Comparison of ENCODE assay signal across 26 mouse cellular contexts in genomic region chr6:8521231-8521630, GRCm38 (mm10). TPM values are rescaled to one million over a fixed set of nuclear protein-coding genes. Genes with fewer than 3 reads are reported as not detected.
A peak's percentile ranks its signal among the peaks of the same experiment; 100 is the strongest.
DNase-seq lines count a peak whose midpoint lies in the region; ATAC-seq and TF ChIP-seq lines count a peak whose summit lies in the region.
"Had no signal": no experiment of that assay in that cellular context is flagged by ENCODE, and none has a peak within 500 bp of the region (broad histone marks: within the 10 kb centered on the region; RNA-seq: fewer than 3 reads in every experiment).

No protein-coding gene starts in this region.

- TF ChIP-seq RAD21 in MEL (IDR thresholded peaks at IDR 0.05; ENCODE audit: low read depth, low read length), result no peak

- H3K4me1 ChIP-seq in liver, embryonic 11.5 days (replicated peaks; ENCODE audit: control insufficient read depth, insufficient read depth, low read length), result no peaks in the 10 kb centered on the region
- H3K4me1 ChIP-seq in MEL (ENCODE audit: control insufficient read depth in 1 of 2, insufficient read depth in 2 of 2, low read length in 2 of 2), result peaks cover 3 to 10% of the 10 kb centered on the region in 2 experiments
- H3K4me1 ChIP-seq in liver, embryonic 13.5 days (replicated peaks), result no peaks in the 10 kb centered on the region
- H3K4me1 ChIP-seq: forebrain, embryonic 13.5 days; heart, embryonic 10.5 days had no signal

- intact Hi-C loops in gastrocnemius, postnatal 36 days (cut with DNase I), result no loop called here

- peaks cover 3% of the 10 kb centered on the region for H3K79me2 ChIP-seq in MEL (ENCODE audit: control insufficient read depth, insufficient read depth, low read length, poor library complexity)

- no peak for DNase-seq in liver, embryonic 11.5 days (ENCODE audit: low spot score)
- no peak for DNase-seq in liver
- peak; percentile 36 for DNase-seq in MEL (ENCODE audit: low read depth, low spot score)
- DNase-seq in liver, embryonic 13.5 days, result no peak
- DNase-seq in gastrocnemius, postnatal 36 days, result no peak
- DNase-seq in gastrocnemius, adult 18-20 months (ENCODE audit: low spot score), result no peak
- DNase-seq: adrenal gland, adult 8-10 months; adrenal gland, postnatal 36 days; B cell, adult 2 months; cerebellum, adult 18-20 months; cerebellum, adult 9-10 months; cerebellum, postnatal 14 days; gastrocnemius, adult 2 months; gastrocnemius, postnatal 14 days; heart, adult 18-20 months; heart, postnatal 14 days; heart, postnatal 4 days had no signal

- no peak overlapping the region for H3K4me2 ChIP-seq in liver, embryonic 11.5 days
- no peak overlapping the region for H3K4me2 ChIP-seq in liver, embryonic 13.5 days
- H3K4me2 ChIP-seq: forebrain, embryonic 13.5 days; heart, embryonic 13.5 days; hindbrain, embryonic 14.5 days had no signal

- no peaks in the 10 kb centered on the region for H3K27me3 ChIP-seq in liver, embryonic 11.5 days (replicated peaks; ENCODE audit: control insufficient read depth, insufficient read depth, low read length)
- H3K27me3 ChIP-seq in MEL (ENCODE audit: control insufficient read depth in 1 of 2, insufficient read depth in 2 of 2, low read length in 2 of 2), result no peaks in the 10 kb centered on the region
- no peaks in the 10 kb centered on the region for H3K27me3 ChIP-seq in liver, embryonic 13.5 days
- H3K27me3 ChIP-seq: forebrain, embryonic 13.5 days; heart, embryonic 13.5 days had no signal

- TF ChIP-seq CTCF in MEL (IDR thresholded peaks at IDR 0.05 in 2 of 3, conservative IDR thresholded peaks at IDR 0.05 in 1 of 3; ENCODE audit: control insufficient read depth in 1 of 3, insufficient read depth in 1 of 3, low read depth in 2 of 3, low read length in 3 of 3, poor library complexity in 1 of 3, severe bottlenecking in 1 of 3), result peak in 1 of 3 experiments; percentile 2; a peak in 1 of 6 replicates

- no peak overlapping the region for H3K4me3 ChIP-seq in liver, embryonic 11.5 days (ENCODE audit: low read depth, low read length)
- no peak overlapping the region for H3K4me3 ChIP-seq in MEL (ENCODE audit: control insufficient read depth in 1 of 2, insufficient read depth in 1 of 2, low read depth in 2 of 2, low read length in 2 of 2)
- H3K4me3 ChIP-seq in liver, embryonic 13.5 days (replicated peaks), result no peak overlapping the region
- H3K4me3 ChIP-seq: forebrain, embryonic 10.5 days; forebrain, embryonic 13.5 days; gastrocnemius, adult 2 months; heart, embryonic 10.5 days; heart, embryonic 13.5 days had no signal

- no peaks in the 10 kb centered on the region for H3K9me3 ChIP-seq in liver, embryonic 11.5 days (ENCODE audit: control insufficient read depth, low read length)
- no peaks in the 10 kb centered on the region for H3K9me3 ChIP-seq in MEL (replicated peaks; ENCODE audit: insufficient read depth, low read length)
- H3K9me3 ChIP-seq in liver, embryonic 13.5 days (replicated peaks), result no peaks in the 10 kb centered on the region
- H3K9me3 ChIP-seq: forebrain, embryonic 10.5 days; forebrain, embryonic 13.5 days; heart, embryonic 10.5 days; heart, embryonic 13.5 days had no signal

- WGBS in liver, embryonic 11.5 days, result 87% methylated on average over 4 of the region's 4 CpGs
- WGBS in liver, embryonic 13.5 days (ENCODE audit: insufficient replicate concordance), result 73% methylated on average over 4 of the region's 4 CpGs

- no peak overlapping the region for H3K9ac ChIP-seq in liver, embryonic 11.5 days (ENCODE audit: low read depth, low read length)
- H3K9ac ChIP-seq in MEL (ENCODE audit: control insufficient read depth, low read depth, low read length, poor library complexity, severe bottlenecking), result no peak overlapping the region
- H3K9ac ChIP-seq in liver, embryonic 13.5 days, result no peak overlapping the region
- H3K9ac ChIP-seq: forebrain, embryonic 13.5 days; heart, embryonic 13.5 days; hindbrain, embryonic 14.5 days had no signal

- TF ChIP-seq POLR2A in MEL (IDR thresholded peaks at IDR 0.05; ENCODE audit: control insufficient read depth in 1 of 2, insufficient read depth in 1 of 2, low read depth in 1 of 2, low read length in 2 of 2, poor library complexity in 1 of 2), result no peak

- peak in 1 of 2 experiments; percentile 37; a peak in 2 of 4 replicates for TF ChIP-seq EP300 in MEL (IDR thresholded peaks at IDR 0.05; ENCODE audit: low read depth in 1 of 2, low read length in 2 of 2)

- no peak overlapping the region for H3K27ac ChIP-seq in liver, embryonic 11.5 days (ENCODE audit: low read depth, low read length)
- H3K27ac ChIP-seq in MEL (ENCODE audit: control insufficient read depth, low read depth, low read length), result no peak overlapping the region
- no peak overlapping the region for H3K27ac ChIP-seq in liver, embryonic 13.5 days
- H3K27ac ChIP-seq: forebrain, embryonic 10.5 days; forebrain, embryonic 13.5 days; gastrocnemius, adult 2 months; heart, embryonic 10.5 days; heart, embryonic 13.5 days; hindbrain, embryonic 14.5 days; hindbrain, postnatal 0 days had no signal

- H3K36me3 ChIP-seq in liver, embryonic 11.5 days (ENCODE audit: control insufficient read depth, insufficient read depth, low read length), result no peaks in the 10 kb centered on the region
- peaks cover 0 to 13% of the 10 kb centered on the region in 2 experiments; a peak in 3 of 4 replicates for H3K36me3 ChIP-seq in MEL (ENCODE audit: control insufficient read depth in 1 of 2, insufficient read depth in 2 of 2, low read length in 2 of 2)
- no peaks in the 10 kb centered on the region for H3K36me3 ChIP-seq in liver, embryonic 13.5 days
- H3K36me3 ChIP-seq: forebrain, embryonic 10.5 days; heart, embryonic 10.5 days; heart, embryonic 13.5 days had no signal

- ATAC-seq in liver, embryonic 11.5 days (replicated peaks; ENCODE audit: low FRiP score), result 0 out of 2 replicates have a peak, but pooled peaks have one; percentile 49
- ATAC-seq in liver, embryonic 13.5 days (ENCODE audit: low read depth), result 0 out of 2 replicates have a peak, but pooled peaks have one; percentile 50
- 0 out of 2 replicates have a peak, but pooled peaks have one; percentile 61 for ATAC-seq in megakaryocyte-erythroid progenitor cell, adult 5-6 weeks (replicated peaks; ENCODE audit: low FRiP score, low TSS enrichment, poor library complexity, severe bottlenecking)
- ATAC-seq: activated CD4-positive, CD25-positive, alpha-beta regulatory T cell, adult 4 months; forebrain, embryonic 13.5 days; forebrain, embryonic 16.5 days; hindbrain, postnatal 0 days had no signal

TF ChIP-seq in MEL, 35 proteins besides CTCF, POLR2A, EP300 and RAD21:
- no peak for TF ChIP-seq USF1 (IDR thresholded peaks at IDR 0.05; ENCODE audit: low read depth, low read length)
- no peak for TF ChIP-seq ELF1 (IDR thresholded peaks at IDR 0.05; ENCODE audit: low read depth, low read length)
- TF ChIP-seq RCOR1 (IDR thresholded peaks at IDR 0.05; ENCODE audit: low read depth, low read length), result no peak
- TF ChIP-seq KAT2A (conservative IDR thresholded peaks at IDR 0.05; ENCODE audit: low read depth, low read length), result no peak
- TF ChIP-seq BHLHE40 (IDR thresholded peaks at IDR 0.05; ENCODE audit: borderline replicate concordance, low read depth, low read length), result no peak
- 0 out of 2 replicates have a peak, but pooled peaks have one; percentile 10 for TF ChIP-seq GATA1 (IDR thresholded peaks at IDR 0.05; ENCODE audit: low read depth, low read length)
- no peak for TF ChIP-seq POLR2AphosphoS2 (IDR thresholded peaks at IDR 0.05; ENCODE audit: low read length)
- no peak for TF ChIP-seq SIN3A (IDR thresholded peaks at IDR 0.05; ENCODE audit: low read length)
- no peak for TF ChIP-seq POLR2AphosphoS5 (IDR thresholded peaks at IDR 0.05; ENCODE audit: borderline replicate concordance, low read depth, low read length)
- peak; percentile 21; the same call in 1 of the 2 replicates for TF ChIP-seq TCF12 (IDR thresholded peaks at IDR 0.05; ENCODE audit: low read depth, low read length)
- no peak for TF ChIP-seq UBTF (IDR thresholded peaks at IDR 0.05; ENCODE audit: borderline replicate concordance, insufficient read depth, low read depth, low read length)
- peak; percentile 42 for TF ChIP-seq TAL1 (IDR thresholded peaks at IDR 0.05; ENCODE audit: low read length)

RNA-seq across cellular contexts. Expression of gene Glcci1, which starts 11.8 kb away (rescaled TPM):
- polyA plus RNA-seq in liver, embryonic 11.5 days (2014; fragmentation: Nextera tagmentation; extraction: Ambion mirVana), result 3.8 and 3.9 TPM in 2 replicates
- total RNA-seq in MEL (2012; rRNA removed), result 1.8 and 2.1 TPM in 2 replicates
- 10 to 100 TPM in 1 of 2 experiments, 1 to 10 TPM in 1; 7.9 to 31.1 TPM for polyA plus RNA-seq in MEL (2012; ENCODE audit: insufficient read depth in 1 of 2, insufficient read length in 2 of 2, low read depth in 1 of 2, low replicate concordance in 2 of 2, missing spikeins in 1 of 2)
- 1.1 and 1.5 TPM in 2 replicates for polyA plus RNA-seq in liver, embryonic 13.5 days (2015; fragmentation: Nextera tagmentation; extraction: Ambion mirVana)
- 11.0 and 16.9 TPM in 2 replicates for total RNA-seq in megakaryocyte-erythroid progenitor cell, adult 5-6 weeks (2014; fragmentation: Nextera tagmentation)
- 3.0 and 7.0 TPM in 2 replicates for total RNA-seq in megakaryocyte-erythroid progenitor cell, adult 5-6 weeks (2017)
- 1 to 10 TPM; 5.2 to 7.4 TPM for total RNA-seq in gastrocnemius, postnatal 36 days (2021)
- 1 to 10 TPM; 4.4 to 4.8 TPM for total RNA-seq in gastrocnemius, adult 18-20 months (2021)
